Mouse (Mus musculus): ENCODE measurements around the gene 2310022B05Rik.

GRCm38 (mm10) chr8:124688899-124689298 lies 25.7 kb upstream of the 2310022B05Rik start:
- TF ChIP-seq CTCF (IDR thresholded peaks at IDR 0.05; ENCODE audit: low read depth, low read length) (no peak), POLR2A (IDR thresholded peaks at IDR 0.05; ENCODE audit: extremely low read depth, insufficient read depth, low read length) (no peak)

Measured in liver, adult 2 months (tissue).